Mouse (Mus musculus) stomach, embryonic 14.5 days (tissue): Measurements from ENCODE around the gene Far1. TPM values are rescaled to one million over a fixed set of nuclear protein-coding genes. Genes with fewer than 3 reads are reported as not detected.

ENCODE experiments used
- ATAC-seq: fragments of 200-750 bp; cut with Nextera tagmentation; 2 replicates; pipeline ENCODE4 v1.8.0; 2017; ENCODE audit warnings: low read depth, moderate TSS enrichment; ENCODE audit not compliant: insufficient number of reproducible peaks, insufficient read depth, low FRiP score
- H3K27ac ChIP-seq: fragments of 300-500 bp; sonication (generic); 2 replicates; pipeline ENCODE4 v1.5.1; 2014; ENCODE audit warnings: mild to moderate bottlenecking, low read length, moderate library complexity, mixed read lengths
- H3K27me3 ChIP-seq: fragments of 300-500 bp; sonication (generic); 2 replicates; pipeline ENCODE4 v1.6.1; 2014; ENCODE audit warnings: low read length, control low read depth, mixed read lengths; ENCODE audit not compliant: control insufficient read depth, insufficient read depth
- H3K36me3 ChIP-seq: fragments of 300-500 bp; sonication (generic); 2 replicates; pipeline ENCODE4 v1.6.1; 2014; ENCODE audit warnings: mild to moderate bottlenecking, control low read depth, low read length, moderate library complexity, mixed read lengths; ENCODE audit not compliant: control insufficient read depth, insufficient read depth
- H3K4me1 ChIP-seq: fragments of 300-500 bp; sonication (generic); 2 replicates; pipeline ENCODE4 v1.6.1; 2014; ENCODE audit warnings: low read length, control low read depth, mixed read lengths; ENCODE audit not compliant: control insufficient read depth, insufficient read depth
- H3K4me2 ChIP-seq: fragments of 300-500 bp; sonication (generic); replicated peaks from 2 replicates; pipeline ENCODE4 v1.6.1; 2014; ENCODE audit warnings: low read depth, low read length, control low read depth
- H3K4me3 ChIP-seq: fragments of 300-500 bp; sonication (generic); 2 replicates; pipeline ENCODE4 v1.5.1; 2014; ENCODE audit warnings: low read depth, low read length, control low read depth
- H3K9ac ChIP-seq: fragments of 300-500 bp; sonication (generic); replicated peaks from 2 replicates; pipeline ENCODE4 v1.6.1; 2014; ENCODE audit warnings: low read depth, mild to moderate bottlenecking, control low read depth, low read length, moderate library complexity, mixed read lengths
- H3K9me3 ChIP-seq: fragments of 300-500 bp; sonication (generic); 2 replicates; pipeline ENCODE4 v1.6.1; 2016; ENCODE audit warnings: low read depth, low read length, control low read depth; ENCODE audit not compliant: control insufficient read depth
- WGBS: fragments of 180-500 bp; shearing (Covaris S2); extraction: QIAGEN DNeasy Blood & Tissue Kit; methylation state at CpG from one replicate; pipeline ENCODE4 v1.1.7; 2014; 5-methylcytosine and 5-hydroxymethylcytosine counted together
- polyA plus RNA-seq: library from polyadenylated mRNA; unstranded; fragments of >200 nt; fragmentation: Nextera tagmentation; extraction: Ambion mirVana; gene quantifications from 2 replicates; pipeline ENCODE4 v1.2.1, GENCODE M21; 2014

Far1 gene
- polyA plus RNA-seq, 1 experiment from 2014 or later = 130 TPM

GRCm38 (mm10) chr7:113590330-113590729 is 76.7 kb downstream of the Far1 start:
- WGBS = 33% methylated on average over 1 of the region's 1 CpGs
- H3K9ac ChIP-seq = no peak overlapping the region
- H3K27ac ChIP-seq = peak overlapping the region; percentile 59; the same call in 1 of the 2 replicates
- H3K4me2 ChIP-seq = no peak overlapping the region
- no peaks in the 10 kb centered on the region; the same call in 1 of the 2 replicates for H3K4me1 ChIP-seq
- H3K36me3 ChIP-seq = no peaks in the 10 kb centered on the region
- H3K9me3 ChIP-seq = no peaks in the 10 kb centered on the region
- H3K27me3 ChIP-seq = no peaks in the 10 kb centered on the region
- ATAC-seq = no peak
- no peak overlapping the region for H3K4me3 ChIP-seq

GRCm38 (mm10) chr7:113591084-113591483 is 77.5 kb downstream of the Far1 start:
- no peak overlapping the region for H3K4me2 ChIP-seq
- no peak overlapping the region for H3K4me3 ChIP-seq
- ATAC-seq = peak; percentile 80
- 58% methylated on average over 1 of the region's 1 CpGs for WGBS
- no peak overlapping the region for H3K9ac ChIP-seq
- no peaks in the 10 kb centered on the region for H3K36me3 ChIP-seq
- H3K27ac ChIP-seq = peak overlapping the region; percentile 59; the same call in 1 of the 2 replicates
- H3K27me3 ChIP-seq = no peaks in the 10 kb centered on the region
- no peaks in the 10 kb centered on the region; the same call in 1 of the 2 replicates for H3K4me1 ChIP-seq
- no peaks in the 10 kb centered on the region for H3K9me3 ChIP-seq

GRCm38 (mm10) chr7:113591557-113592354 is 78.1 kb downstream of the Far1 start:
- H3K4me2 ChIP-seq = no peak overlapping the region
- 0 out of 2 replicates have a peak overlapping the region, but pooled peaks have one; percentile 52 for H3K27ac ChIP-seq
- no peaks in the 10 kb centered on the region for H3K9me3 ChIP-seq
- no peak for ATAC-seq
- no peaks in the 10 kb centered on the region; the same call in 1 of the 2 replicates for H3K4me1 ChIP-seq
- no peaks in the 10 kb centered on the region for H3K36me3 ChIP-seq
- no peak overlapping the region for H3K4me3 ChIP-seq
- H3K27me3 ChIP-seq = no peaks in the 10 kb centered on the region
- H3K9ac ChIP-seq = no peak overlapping the region
- 69% methylated on average over 9 of the region's 9 CpGs for WGBS

GRCm38 (mm10) chr7:113592696-113593095 is 79.1 kb downstream of the Far1 start:
- Histone ChIP-seq H3K36me3 (no peaks in the 10 kb centered on the region), H3K4me2 (no peak overlapping the region), H3K4me1 (no peaks in the 10 kb centered on the region; the same call in 1 of the 2 replicates), H3K9ac (no peak overlapping the region), H3K27me3 (no peaks in the 10 kb centered on the region), H3K27ac (no peak overlapping the region), H3K4me3 (no peak overlapping the region), H3K9me3 (no peaks in the 10 kb centered on the region)
- no peak for ATAC-seq
- WGBS = 88% methylated on average over 9 of the region's 9 CpGs

GRCm38 (mm10) chr7:113594363-113594762 is 80.7 kb downstream of the Far1 start:
- Histone ChIP-seq H3K9ac (no peak overlapping the region), H3K4me1 (no peaks in the 10 kb centered on the region; the same call in 1 of the 2 replicates), H3K9me3 (no peaks in the 10 kb centered on the region), H3K27me3 (no peaks in the 10 kb centered on the region), H3K27ac (no peak overlapping the region), H3K4me3 (no peak overlapping the region), H3K4me2 (no peak overlapping the region), H3K36me3 (no peaks in the 10 kb centered on the region)
- WGBS = 1% methylated on average over 3 of the region's 3 CpGs
- peak; percentile 36; the same call in 1 of the 2 replicates for ATAC-seq

GRCm38 (mm10) chr7:113597231-113597630 is 83.6 kb downstream of the Far1 start:
- H3K4me3 ChIP-seq = no peak overlapping the region
- no peaks in the 10 kb centered on the region for H3K27me3 ChIP-seq
- H3K27ac ChIP-seq = no peak overlapping the region
- no peak overlapping the region for H3K4me2 ChIP-seq
- H3K9me3 ChIP-seq = no peaks in the 10 kb centered on the region
- no peaks in the 10 kb centered on the region for H3K36me3 ChIP-seq
- H3K4me1 ChIP-seq = no peaks in the 10 kb centered on the region
- no peak overlapping the region for H3K9ac ChIP-seq
- ATAC-seq = peak; percentile 66; the same call in 1 of the 2 replicates

- Histone ChIP-seq H3K36me3 (no peaks in the 10 kb centered on the region), H3K9ac (no peak overlapping the region), H3K4me1 (no peaks in the 10 kb centered on the region), H3K27me3 (no peaks in the 10 kb centered on the region), H3K27ac (no peak overlapping the region), H3K4me2 (no peak overlapping the region), H3K4me3 (no peak overlapping the region), H3K9me3 (no peaks in the 10 kb centered on the region)
- 55% methylated on average over 3 of the region's 3 CpGs for WGBS
- no peak for ATAC-seq
These were observed 88.2 kb downstream of the Far1 start for GRCm38 (mm10) chr7:113601803-113602202.

- WGBS = 39% methylated on average over 9 of the region's 9 CpGs
- Histone ChIP-seq H3K9me3 (no peaks in the 10 kb centered on the region), H3K4me3 (no peak overlapping the region), H3K36me3 (no peaks in the 10 kb centered on the region), H3K27ac (no peak overlapping the region), H3K4me2 (no peak overlapping the region), H3K27me3 (no peaks in the 10 kb centered on the region), H3K4me1 (no peaks in the 10 kb centered on the region), H3K9ac (no peak overlapping the region)
- ATAC-seq = no peak
These were observed 94.3 kb downstream of the Far1 start for GRCm38 (mm10) chr7:113607928-113608327.
